12 mouse cellular contexts compared by ENCODE assay signal in genomic region chr16:41728900-41729585, GRCm38 (mm10).
A peak's percentile ranks its signal among the peaks of the same experiment; 100 is the strongest.
DNase-seq lines count a peak whose midpoint lies in the region; ATAC-seq lines count a peak whose summit lies in the region.
"Had no signal": no experiment of that assay in that cellular context is flagged by ENCODE, and none has a peak within 500 bp of the region (broad histone marks: within the 10 kb centered on the region; RNA-seq: fewer than 3 reads in every experiment).

No protein-coding gene starts in this region.

- H3K27ac ChIP-seq in neural tube, embryonic 13.5 days (replicated peaks): peak overlapping the region; percentile 70
- H3K27ac ChIP-seq in hindbrain, embryonic 15.5 days (replicated peaks): peak overlapping the region; percentile 59
- H3K27ac ChIP-seq: limb, embryonic 13.5 days had no signal

- intact Hi-C loops in left cerebral cortex, postnatal 14 days (cut with DNase I): no loop called here

- H3K27me3 ChIP-seq in neural tube, embryonic 13.5 days: no peaks in the 10 kb centered on the region
- H3K27me3 ChIP-seq in hindbrain, embryonic 15.5 days: no peaks in the 10 kb centered on the region
- H3K27me3 ChIP-seq: CH12.LX; limb, embryonic 13.5 days; megakaryocyte, embryonic 14.5 days had no signal

- peak; percentile 91 for ATAC-seq in neural tube, embryonic 13.5 days (ENCODE audit: low read depth)
- ATAC-seq in hindbrain, embryonic 15.5 days (ENCODE audit: low FRiP score, low read depth): peak; percentile 89

- no peak overlapping the region for H3K4me2 ChIP-seq in neural tube, embryonic 13.5 days
- H3K4me2 ChIP-seq in hindbrain, embryonic 15.5 days: no peak overlapping the region
- H3K4me2 ChIP-seq: limb, embryonic 13.5 days had no signal

- peaks cover 10% of the 10 kb centered on the region for H3K4me1 ChIP-seq in neural tube, embryonic 13.5 days (replicated peaks)
- 0 out of 2 replicates have a peak, but pooled peaks cover 4% of the 10 kb centered on the region for H3K4me1 ChIP-seq in hindbrain, embryonic 15.5 days (replicated peaks)
- H3K4me1 ChIP-seq: limb, embryonic 13.5 days; megakaryocyte, embryonic 14.5 days had no signal

- 63% methylated on average over 9 of the region's 9 CpGs for WGBS in neural tube, embryonic 13.5 days
- 62% methylated on average over 9 of the region's 9 CpGs for WGBS in hindbrain, embryonic 15.5 days

- no peaks in the 10 kb centered on the region for H3K9me3 ChIP-seq in neural tube, embryonic 13.5 days
- H3K9me3 ChIP-seq in hindbrain, embryonic 15.5 days: no peaks in the 10 kb centered on the region
- H3K9me3 ChIP-seq: limb, embryonic 13.5 days had no signal

- no peak for DNase-seq in neural tube, embryonic 10.5 days (ENCODE audit: extremely low spot score, low spot score)
- DNase-seq in left cerebral cortex, postnatal 14 days (ENCODE audit: low spot score in 2 of 2): peak; percentile 73 to 77
- no peak for DNase-seq in spleen, postnatal 14 days (ENCODE audit: low spot score in 2 of 2)
- no peak for DNase-seq in thymus, postnatal 0 days (ENCODE audit: low spot score)
- DNase-seq in thymus, postnatal 25 days: no peak
- DNase-seq in thymus, postnatal 14 days: no peak
- DNase-seq: gastrocnemius, postnatal 10 days had no signal

- no peak overlapping the region for H3K4me3 ChIP-seq in neural tube, embryonic 13.5 days
- H3K4me3 ChIP-seq in hindbrain, embryonic 15.5 days: no peak overlapping the region
- H3K4me3 ChIP-seq: limb, embryonic 13.5 days; megakaryocyte, embryonic 14.5 days had no signal

- H3K9ac ChIP-seq in neural tube, embryonic 13.5 days: no peak overlapping the region
- H3K9ac ChIP-seq in hindbrain, embryonic 15.5 days: no peak overlapping the region
- H3K9ac ChIP-seq: limb, embryonic 13.5 days had no signal

- no peaks in the 10 kb centered on the region for H3K36me3 ChIP-seq in neural tube, embryonic 13.5 days
- H3K36me3 ChIP-seq in hindbrain, embryonic 15.5 days: no peaks in the 10 kb centered on the region
- H3K36me3 ChIP-seq: limb, embryonic 13.5 days had no signal

Comparison
In these comparisons a context has a peak if more than half of its experiments do, and no peak if none do; other contexts are left out.
1. DNase-seq: peak in left cerebral cortex, postnatal 14 days (2 of 2); none in neural tube, embryonic 10.5 days (single experiment), spleen, postnatal 14 days (0 of 2), thymus, postnatal 0 days (single experiment), thymus, postnatal 25 days (single experiment) and thymus, postnatal 14 days (single experiment).